Mouse (Mus musculus) lung, postnatal 0 days (tissue): Measurements from ENCODE around the gene Srd5a1.

Experiments
- CTCF ChIP-seq: IDR thresholded peaks from 2 replicates; pipeline ENCODE4 v1.5.1; 2016; ENCODE audit warnings: antibody characterized with exemption, mild to moderate bottlenecking
- EP300 ChIP-seq: IDR thresholded peaks from 2 replicates; pipeline ENCODE4 v1.6.1; 2016; ENCODE audit warnings: antibody characterized with exemption, mild to moderate bottlenecking, control low read depth

GRCm38 (mm10) chr13:69636816-69637215, 25.6 kb upstream of the Srd5a1 start:
- no peak for TF ChIP-seq CTCF
- TF ChIP-seq EP300, result no peak
